Mouse (Mus musculus) monocyte, adult 2 months (primary cell): ENCODE measurements at regions not wholly inside any gene's neighbourhood (a gene's known extent, or its start where the extent isn't known, plus 50 kb on each side); places are given as distances from the start of the nearest gene placed in this dataset.
"Not testable (repeated sequence)": the region's sequence is repeated elsewhere in the genome, so short reads cannot be mapped to it uniquely, and the experiment has no call there.

Experiments used
- DNase-seq, 2 experiments: peaks; one replicate each; pipeline ENCODE4 v3.0.0; 2022; ENCODE audit warnings: low spot score in 2 of 2, low read depth in 1 of 2

DNA sequence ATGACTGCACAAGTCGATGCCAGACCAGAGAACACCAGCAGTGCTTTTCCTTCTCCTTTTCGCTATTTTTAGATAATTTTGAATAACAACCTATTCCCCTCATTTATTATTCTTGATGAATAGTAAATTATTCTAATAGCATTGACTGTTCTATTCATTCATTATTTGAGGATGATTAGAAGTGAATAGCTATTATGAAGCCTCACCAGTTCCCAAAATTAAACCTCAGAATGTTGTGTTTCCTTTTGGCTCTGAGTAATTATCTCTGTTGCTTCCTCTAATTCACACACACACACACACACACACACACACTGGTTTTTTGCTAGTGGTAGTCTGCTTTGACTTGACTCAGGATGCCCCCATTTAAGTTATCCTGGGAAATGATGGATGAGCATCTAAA lies 540.7 kb downstream of the Cypt12 start:
- DNase-seq: no peak

GRCm38 (mm10) chr3:18522562-18522961 lies 574.4 kb downstream of the Cypt12 start:
- DNase-seq: no peak

DNA sequence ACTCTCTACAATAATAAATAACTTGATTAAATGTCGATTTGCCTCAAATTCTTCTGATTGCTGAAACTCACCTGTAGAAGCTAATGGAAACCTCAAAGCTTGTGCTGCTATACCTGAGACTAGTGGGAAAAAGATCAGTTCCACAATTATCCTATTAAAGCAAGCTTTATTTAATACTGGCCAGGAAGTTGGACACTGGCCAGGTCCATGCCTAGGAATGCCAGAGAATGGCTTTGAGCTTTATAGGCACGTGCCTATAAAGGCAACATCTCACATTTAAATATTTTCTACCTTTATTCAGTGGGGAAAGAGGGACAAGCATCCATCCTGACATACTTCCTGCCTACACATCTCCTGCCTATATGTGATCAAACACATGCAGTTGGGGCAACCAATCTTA lies 575.8 kb downstream of the Cypt12 start:
- no peak for DNase-seq

- no peak for DNase-seq
Measured at GRCm38 (mm10) chr3:18557201-18557600, 609.0 kb downstream of the Cypt12 start.

DNA sequence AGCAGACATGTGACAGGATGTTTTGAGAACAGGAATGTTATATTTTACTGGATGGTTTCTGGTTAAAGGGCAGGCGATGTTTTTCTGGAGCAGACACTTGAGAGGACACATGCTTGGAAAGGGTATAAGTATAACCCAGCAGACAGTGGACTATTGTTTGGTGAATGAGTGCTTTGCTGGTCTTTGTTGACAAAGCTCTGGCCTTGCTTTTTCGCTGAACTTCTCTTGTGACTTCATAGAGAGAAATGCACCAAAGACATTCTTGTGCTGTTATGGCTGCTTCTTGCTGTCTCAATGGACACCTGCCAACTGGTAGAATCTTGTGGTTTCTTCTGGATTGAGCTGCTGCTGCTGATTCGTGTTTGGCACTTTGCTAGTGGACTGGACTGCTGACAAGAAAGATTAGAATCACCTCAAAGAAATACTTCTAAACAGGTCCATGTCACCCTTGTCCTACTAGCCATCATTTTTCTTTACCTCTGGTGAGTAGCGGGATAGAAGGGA lies 612.1 kb downstream of the Cypt12 start:
- no peak for DNase-seq

DNA sequence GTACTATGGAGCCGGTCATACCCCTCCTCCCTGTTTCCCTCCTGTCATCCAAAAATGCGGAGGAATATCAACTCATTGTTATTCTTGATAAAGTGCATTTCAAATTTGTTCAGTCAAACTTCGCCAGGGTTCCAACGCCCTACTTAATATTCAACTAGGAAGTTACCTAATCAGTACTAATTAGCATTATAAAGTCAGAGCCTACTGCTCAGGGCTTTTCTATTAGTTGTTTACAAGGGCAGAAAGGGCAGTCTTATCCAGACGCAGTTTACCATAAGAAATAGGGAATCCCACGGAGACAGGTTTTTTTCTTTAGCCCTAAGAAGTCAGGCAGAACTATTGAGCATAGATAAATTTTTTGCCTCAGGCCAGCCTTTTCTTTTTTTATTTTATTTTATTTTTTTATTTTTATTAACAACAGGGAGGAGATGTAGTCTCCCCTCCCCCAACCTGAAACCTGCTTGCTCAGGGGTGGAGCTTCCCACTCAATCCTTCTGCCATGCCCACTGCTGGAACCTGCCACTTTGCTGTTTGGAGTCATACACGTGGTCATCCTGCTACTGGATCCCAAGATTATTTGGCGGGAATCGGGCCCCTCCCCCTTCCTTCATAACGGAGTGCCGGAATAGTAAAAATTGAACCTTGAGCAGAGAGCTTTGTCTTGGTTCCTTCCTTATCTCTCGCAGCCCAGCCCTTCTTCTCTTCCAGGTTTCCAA lies 632.9 kb downstream of the Cypt12 start:
- not testable (repeated sequence) for DNase-seq

DNA sequence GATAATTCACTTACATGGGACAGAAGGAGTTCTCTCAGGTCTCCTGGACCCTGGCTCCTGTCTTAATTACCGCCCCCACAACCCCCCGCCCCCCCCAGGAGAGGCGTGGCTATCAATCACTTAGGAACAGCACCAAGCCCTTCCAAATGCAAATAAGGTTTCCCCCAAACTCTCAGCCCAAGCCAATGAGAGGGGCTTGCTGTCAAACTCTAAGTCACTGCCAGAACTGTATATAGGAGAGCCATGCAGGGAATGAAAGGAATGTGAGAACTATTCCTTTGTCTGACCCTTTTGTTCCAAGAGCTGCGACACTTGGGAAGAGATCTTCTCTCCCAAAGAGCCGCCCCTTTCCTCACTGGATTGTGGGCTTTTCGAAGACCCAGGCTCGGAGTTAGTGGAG lies 672.4 kb downstream of the Cypt12 start:
- no peak for DNase-seq

- DNase-seq: no peak
Measured at GRCm38 (mm10) chr3:18623831-18624304, 675.7 kb downstream of the Cypt12 start.

- DNase-seq: no peak
Measured at GRCm38 (mm10) chr3:18624381-18625145, 676.4 kb downstream of the Cypt12 start.

DNA sequence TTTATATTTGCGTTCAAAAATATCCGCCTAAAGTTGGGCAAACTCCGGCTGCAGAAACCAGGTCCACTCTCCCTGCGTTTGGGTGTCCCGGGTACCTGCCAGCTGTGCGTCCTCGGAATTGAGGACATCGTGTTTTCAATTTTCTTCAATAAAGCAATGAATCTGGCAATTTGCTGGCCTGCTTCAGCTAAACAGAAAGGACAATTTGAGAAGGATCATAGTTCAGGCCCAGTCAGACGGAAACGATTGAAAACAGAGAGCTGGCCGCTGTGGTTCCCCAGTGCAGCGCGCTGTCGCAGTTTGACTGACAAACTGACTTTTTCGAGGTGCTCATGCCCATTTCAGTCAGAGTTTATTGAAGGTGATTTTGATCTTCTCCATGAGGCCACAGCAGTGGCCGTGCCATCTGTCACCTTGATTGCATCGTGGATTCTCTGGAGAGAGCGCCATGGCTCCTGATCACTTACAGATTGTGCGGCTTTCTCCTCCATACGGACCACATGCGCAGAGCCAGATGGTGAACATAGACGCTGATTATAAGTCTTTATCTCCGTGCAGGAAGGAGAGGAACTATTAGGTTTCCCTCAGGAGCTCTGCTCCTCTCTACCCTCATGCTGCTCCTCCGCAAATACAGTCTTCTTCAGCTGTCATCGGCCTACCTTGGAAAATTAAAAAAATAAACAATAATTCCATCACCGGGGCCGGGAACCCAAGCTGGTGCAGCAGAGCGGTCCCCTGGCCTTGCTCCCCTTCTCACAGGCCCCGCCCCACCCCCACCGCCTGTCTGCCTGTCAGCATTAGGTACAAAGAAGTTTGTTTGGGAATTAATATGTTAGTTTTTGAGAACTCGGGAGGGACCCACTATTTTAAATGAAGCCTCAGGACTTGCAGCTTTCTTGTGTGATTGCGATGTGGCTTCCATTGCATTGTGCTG lies 677.5 kb downstream of the Cypt12 start:
- DNase-seq: no peak

GRCm38 (mm10) chr3:18626375-18626774 lies 678.2 kb downstream of the Cypt12 start:
- DNase-seq: no peak

- DNase-seq: no peak
Measured at GRCm38 (mm10) chr3:18626820-18627219, 678.6 kb downstream of the Cypt12 start.

- no peak for DNase-seq
Measured at GRCm38 (mm10) chr3:18629233-18629632, 681.0 kb downstream of the Cypt12 start.

GRCm38 (mm10) chr3:18631601-18632000 lies 683.4 kb downstream of the Cypt12 start:
- no peak for DNase-seq

DNA sequence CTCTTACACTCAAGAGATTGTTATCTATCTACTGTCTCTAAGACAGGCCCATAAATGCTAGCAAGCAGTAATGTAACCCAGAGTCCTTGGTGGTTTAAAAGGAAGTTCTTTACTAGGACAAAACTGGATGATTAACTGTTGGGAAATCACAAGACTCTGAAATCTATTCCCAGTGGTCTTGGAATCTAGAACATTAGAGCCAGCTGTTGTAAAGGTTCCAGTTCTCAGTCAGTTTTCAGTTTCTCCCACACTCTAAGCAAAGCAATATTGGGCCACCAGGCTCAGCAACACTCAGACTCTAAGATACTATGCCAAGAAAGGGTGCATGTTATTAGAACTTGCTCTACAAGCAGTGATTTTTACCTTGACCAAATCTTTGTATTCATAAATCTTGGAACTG lies 686.6 kb downstream of the Cypt12 start:
- no peak for DNase-seq

GRCm38 (mm10) chr3:18637553-18637952 lies 689.3 kb downstream of the Cypt12 start:
- no peak for DNase-seq

GRCm38 (mm10) chr3:18640286-18640685 lies 692.1 kb downstream of the Cypt12 start:
- no peak for DNase-seq

- no peak for DNase-seq
Measured at GRCm38 (mm10) chr3:18641688-18642087, 693.5 kb downstream of the Cypt12 start.

DNA sequence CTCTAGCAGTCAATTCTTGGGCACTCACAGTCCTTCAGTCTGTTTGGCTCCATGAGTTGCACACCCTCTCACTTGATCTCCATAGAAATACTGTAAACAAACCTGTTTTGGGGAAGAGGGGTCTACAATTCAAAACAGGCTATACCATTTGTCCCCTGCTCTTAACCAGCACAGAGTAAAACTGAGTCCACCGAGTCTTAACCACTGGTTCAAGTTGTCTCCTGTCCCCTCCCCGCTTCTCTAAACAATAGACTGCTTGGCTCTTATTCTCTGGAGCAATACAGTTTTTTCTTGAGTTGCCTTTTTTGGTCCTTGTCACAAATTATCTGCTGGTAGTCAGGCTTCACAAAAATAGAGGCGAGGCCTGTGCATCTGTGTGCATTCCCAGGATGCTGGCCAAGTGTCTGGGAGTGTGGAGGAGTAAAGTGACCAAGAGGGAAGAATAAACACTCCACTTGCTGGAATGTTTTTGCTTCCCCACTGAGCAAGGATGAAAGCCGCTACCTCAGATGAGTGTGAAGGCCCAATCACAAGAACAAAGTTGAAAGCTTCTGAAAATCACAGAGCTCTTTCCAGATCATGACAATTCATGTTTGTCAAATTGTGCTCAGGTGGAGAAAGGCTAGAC lies 695.3 kb downstream of the Cypt12 start:
- DNase-seq: no peak

DNA sequence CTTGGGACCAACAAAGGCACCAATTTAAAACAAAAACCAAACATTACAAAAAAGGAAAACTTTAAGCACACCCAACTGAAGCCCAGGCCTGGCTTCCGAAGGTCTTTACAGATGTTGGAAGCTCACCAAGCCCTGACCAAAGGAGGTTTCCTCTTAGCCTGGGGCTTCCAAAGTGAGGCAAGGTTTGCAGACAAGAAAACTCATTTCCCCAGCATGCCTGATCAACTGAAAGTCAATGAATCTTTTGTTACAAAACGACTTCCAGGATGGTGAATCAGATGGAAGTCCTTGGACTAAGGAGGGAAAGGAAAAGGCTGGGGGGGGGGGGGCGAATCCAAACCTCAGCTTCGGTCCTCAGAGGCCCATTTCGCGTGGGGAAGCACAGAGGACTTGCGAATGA lies 697.3 kb downstream of the Cypt12 start:
- DNase-seq: no peak

- DNase-seq: no peak
Measured at GRCm38 (mm10) chr3:18645927-18646326, 697.7 kb downstream of the Cypt12 start.
